Mouse (Mus musculus) 416B (cell line): ENCODE measurements around the gene Nudt3.

Experiments
- DNase-seq: peaks from one replicate; pipeline ENCODE4 v3.0.0; 2011; ENCODE audit warnings: low read depth

Gene Nudt3

GRCm38 (mm10) chr17:27547253-27547868 lies 75.9 kb downstream of the Nudt3 start:
- DNase-seq: peak; percentile 78

GRCm38 (mm10) chr17:27546574-27547085 lies 76.7 kb downstream of the Nudt3 start:
- DNase-seq: no peak

- DNase-seq: no peak
Observed at GRCm38 (mm10) chr17:27545991-27546390, 77.3 kb downstream of the Nudt3 start.

- DNase-seq: no peak
Observed at GRCm38 (mm10) chr17:27544551-27544950, 78.7 kb downstream of the Nudt3 start.

DNA sequence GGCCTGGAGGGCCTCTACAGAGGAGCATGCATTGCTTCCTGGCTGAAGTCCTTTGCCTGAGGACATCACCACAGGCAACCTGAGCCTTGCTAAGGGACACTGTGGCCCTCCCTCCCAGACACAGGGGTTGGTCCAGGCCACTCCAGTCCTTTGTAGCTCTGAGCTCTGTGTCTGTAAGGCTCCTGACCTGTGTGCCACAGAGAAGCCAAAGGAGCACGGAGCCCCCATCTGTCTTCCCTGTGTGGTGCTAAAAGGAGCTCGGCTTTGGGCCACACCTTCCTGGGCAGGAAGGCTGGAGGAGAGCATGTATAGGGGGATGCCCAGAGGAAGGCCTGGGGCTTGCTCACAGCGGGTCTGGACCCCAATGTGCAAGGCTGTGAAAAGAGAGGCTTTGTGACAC lies 81.3 kb downstream of the Nudt3 start:
- no peak for DNase-seq

DNA sequence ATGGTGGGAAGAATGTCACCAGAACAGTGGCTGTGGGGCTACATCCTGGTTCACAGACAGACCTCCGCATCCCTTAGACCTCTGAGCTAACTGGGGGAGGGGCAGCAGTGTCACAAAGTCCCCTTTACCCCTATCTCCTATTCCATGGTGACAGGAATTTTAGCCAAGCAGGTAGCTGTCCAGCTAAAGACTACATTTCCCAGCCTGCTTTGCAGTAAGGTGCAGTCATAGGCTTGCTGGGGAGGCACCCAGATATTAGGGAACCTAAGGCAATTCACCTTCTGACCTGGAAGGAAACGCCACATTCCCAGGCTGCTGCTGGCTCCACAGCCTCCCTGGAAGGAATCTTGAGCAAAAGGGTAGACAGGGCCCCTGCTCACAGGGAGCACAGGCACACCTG lies 82.0 kb downstream of the Nudt3 start:
- no peak for DNase-seq

DNA sequence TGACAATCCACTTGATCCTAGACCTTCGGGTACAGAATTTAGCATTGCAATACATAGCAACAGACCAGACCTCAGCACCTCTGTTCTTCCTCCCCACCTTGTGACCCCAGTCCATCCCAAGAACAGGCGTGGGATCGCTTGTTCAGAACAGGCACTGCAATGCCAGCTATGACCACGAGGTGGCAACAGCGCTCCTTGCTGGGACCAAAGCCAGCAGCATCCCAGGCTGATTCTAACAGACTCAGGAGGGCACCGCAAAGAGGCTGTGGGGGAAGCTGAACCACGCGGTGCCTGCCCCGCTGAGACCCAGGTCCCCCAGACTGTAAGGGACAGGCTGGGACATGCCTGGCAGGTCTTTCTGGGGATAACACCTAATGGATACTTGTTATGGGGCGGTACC lies 88.6 kb downstream of the Nudt3 start:
- DNase-seq: peak; percentile 86

- DNase-seq: peak; percentile 54
Observed at GRCm38 (mm10) chr17:27533354-27533753, 89.9 kb downstream of the Nudt3 start.

DNA sequence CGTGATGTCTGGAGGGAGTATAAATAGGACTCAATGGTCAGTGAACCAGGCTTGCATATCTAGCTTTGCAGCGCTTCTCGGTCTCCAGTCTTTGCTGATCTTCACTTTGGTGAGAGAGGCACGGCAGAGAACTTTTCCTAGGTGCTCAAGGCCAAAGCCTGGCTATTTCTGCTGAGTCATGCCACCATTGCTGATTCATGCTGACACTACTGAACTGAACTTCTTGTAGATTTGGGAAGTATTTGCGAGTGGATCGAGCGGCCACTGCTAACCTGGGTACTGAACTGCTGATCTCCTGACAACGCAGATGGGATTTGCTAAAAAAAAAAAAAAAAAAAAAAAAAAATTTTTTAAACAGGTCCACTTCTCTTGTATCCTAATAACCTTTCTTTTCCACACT lies 91.2 kb downstream of the Nudt3 start:
- DNase-seq: peak; percentile 59
